Mouse (Mus musculus) neural tube, embryonic 10.5 days (tissue): ENCODE measurements around the gene Usf3.
A peak's percentile ranks its signal among the peaks of the same experiment; 100 is the strongest.

Source experiments
- DNase-seq: peaks from one replicate; pipeline ENCODE4 v3.0.0-alpha.2; 2017; ENCODE audit warnings: low spot score; ENCODE audit errors: extremely low spot score

Usf3 gene

GRCm38 (mm10) chr16:44226706-44227291, 53.8 kb downstream of the Usf3 start:
- DNase-seq: no peak

GRCm38 (mm10) chr16:44233019-44233418, 60.0 kb downstream of the Usf3 start:
- DNase-seq: no peak

GRCm38 (mm10) chr16:44237836-44238235, 64.8 kb downstream of the Usf3 start:
- no peak for DNase-seq

GRCm38 (mm10) chr16:44238835-44239263, 65.8 kb downstream of the Usf3 start:
- no peak for DNase-seq

- no peak for DNase-seq
Observed at GRCm38 (mm10) chr16:44240406-44240805, 67.4 kb downstream of the Usf3 start.

- DNase-seq: peak; percentile 75
Observed at GRCm38 (mm10) chr16:44242633-44243032, 69.6 kb downstream of the Usf3 start.

- DNase-seq: no peak
Observed at GRCm38 (mm10) chr16:44243323-44243722, 70.3 kb downstream of the Usf3 start.

GRCm38 (mm10) chr16:44249985-44250384, 76.9 kb downstream of the Usf3 start:
- DNase-seq: no peak

- no peak for DNase-seq
Observed at GRCm38 (mm10) chr16:44252735-44253134, 79.7 kb downstream of the Usf3 start.

- DNase-seq: no peak
Observed at GRCm38 (mm10) chr16:44253797-44254634, 81.0 kb downstream of the Usf3 start.

- DNase-seq: no peak
Observed at GRCm38 (mm10) chr16:44254698-44255097, 81.7 kb downstream of the Usf3 start.

- no peak for DNase-seq
Observed at GRCm38 (mm10) chr16:44257476-44257875, 84.4 kb downstream of the Usf3 start.

GRCm38 (mm10) chr16:44264916-44265315, 91.9 kb downstream of the Usf3 start:
- DNase-seq: no peak

- no peak for DNase-seq
Observed at GRCm38 (mm10) chr16:44265562-44265961, 92.5 kb downstream of the Usf3 start.

- no peak for DNase-seq
Observed at GRCm38 (mm10) chr16:44268541-44269215, 95.6 kb downstream of the Usf3 start.

- DNase-seq: no peak
Observed at GRCm38 (mm10) chr16:44269578-44269977, 96.5 kb downstream of the Usf3 start.

- no peak for DNase-seq
Observed at GRCm38 (mm10) chr16:44270606-44271005, 97.6 kb downstream of the Usf3 start.

GRCm38 (mm10) chr16:44271371-44272038, 98.5 kb downstream of the Usf3 start:
- no peak for DNase-seq
